Mouse (Mus musculus): ENCODE data around the gene Narf. TPM values are rescaled to one million over a fixed set of nuclear protein-coding genes. Genes with fewer than 3 reads are reported as not detected.

Gene Narf
- polyA plus RNA-seq, 1 experiment from 2014 or later: 72.9 TPM

Other genes with a start within 250 kb of the Narf start
- gene Csnk1d, start 245.9 kb upstream of the Narf start, polyA plus RNA-seq (2016; fragmentation: Nextera tagmentation; extraction: Ambion mirVana): 124 and 134 TPM in 2 replicates
- gene Cd7, start 197.8 kb upstream of the Narf start, polyA plus RNA-seq (2016; fragmentation: Nextera tagmentation; extraction: Ambion mirVana): not detected in 2 replicates
- gene Sectm1b, start 173.7 kb upstream of the Narf start, polyA plus RNA-seq (2016; fragmentation: Nextera tagmentation; extraction: Ambion mirVana): not detected in 2 replicates
- not detected in 2 replicates for gene Sectm1a, start 156.0 kb upstream of the Narf start, polyA plus RNA-seq (2016; fragmentation: Nextera tagmentation; extraction: Ambion mirVana)
- gene Tex19.2, start 118.6 kb upstream of the Narf start, polyA plus RNA-seq (2016; fragmentation: Nextera tagmentation; extraction: Ambion mirVana): not detected in 2 replicates
- gene Tex19.1, start 91.1 kb upstream of the Narf start, polyA plus RNA-seq (2016; fragmentation: Nextera tagmentation; extraction: Ambion mirVana): not detected in 2 replicates
- 0.12 TPM in 2 replicates for gene Uts2r, start 77.0 kb upstream of the Narf start, polyA plus RNA-seq (2016; fragmentation: Nextera tagmentation; extraction: Ambion mirVana)
- gene Hexdc, start 32.8 kb upstream of the Narf start, polyA plus RNA-seq (2016; fragmentation: Nextera tagmentation; extraction: Ambion mirVana): 5.2 and 8.2 TPM in 2 replicates
- 21.2 and 22.7 TPM in 2 replicates for gene Ogfod3, start 32.5 kb upstream of the Narf start, polyA plus RNA-seq (2016; fragmentation: Nextera tagmentation; extraction: Ambion mirVana)
- gene Cybc1, start 7.9 kb upstream of the Narf start, polyA plus RNA-seq (2016; fragmentation: Nextera tagmentation; extraction: Ambion mirVana): 36.1 and 42.0 TPM in 2 replicates
- 8.8 and 10.2 TPM in 2 replicates for gene Foxk2, start 22.7 kb downstream of the Narf start, polyA plus RNA-seq (2016; fragmentation: Nextera tagmentation; extraction: Ambion mirVana)
- 97.6 and 99.9 TPM in 2 replicates for gene Wdr45b, start 117.2 kb downstream of the Narf start, polyA plus RNA-seq (2016; fragmentation: Nextera tagmentation; extraction: Ambion mirVana)
- 2.3 and 3.1 TPM in 2 replicates for gene Rab40b, start 151.0 kb downstream of the Narf start, polyA plus RNA-seq (2016; fragmentation: Nextera tagmentation; extraction: Ambion mirVana)
- gene Fn3krp, start 184.1 kb downstream of the Narf start, polyA plus RNA-seq (2016; fragmentation: Nextera tagmentation; extraction: Ambion mirVana): 6.9 and 7.6 TPM in 2 replicates
- gene Fn3k, start 197.7 kb downstream of the Narf start, polyA plus RNA-seq (2016; fragmentation: Nextera tagmentation; extraction: Ambion mirVana): 2.0 and 2.8 TPM in 2 replicates
- gene Tbcd, start 214.7 kb downstream of the Narf start, polyA plus RNA-seq (2016; fragmentation: Nextera tagmentation; extraction: Ambion mirVana): 59.0 and 61.8 TPM in 2 replicates

Measured in hindbrain, embryonic 10.5 days (tissue).